Mouse (Mus musculus) hindbrain, postnatal 0 days (tissue): ENCODE results near the gene Lpcat2. TPM values are rescaled to one million over a fixed set of nuclear protein-coding genes. Genes with fewer than 3 reads are reported as not detected.

Source experiments
- ATAC-seq: fragments of 200-750 bp; cut with Nextera tagmentation; 2 replicates; pipeline ENCODE4 v1.8.0; 2017; ENCODE audit warnings: mild to moderate bottlenecking, moderate TSS enrichment, moderate library complexity
- DNase-seq: peaks from one replicate; pipeline ENCODE4 v3.0.0-alpha.2; 2015; ENCODE audit warnings: low spot score
- H3K27ac ChIP-seq: fragments of 300-500 bp; sonication (generic); 2 replicates; pipeline ENCODE4 v1.5.1; 2014; ENCODE audit warnings: mild to moderate bottlenecking
- H3K27me3 ChIP-seq: fragments of 300-500 bp; sonication (generic); 2 replicates; pipeline ENCODE4 v1.6.1; 2014; ENCODE audit warnings: low read length, mixed read lengths; ENCODE audit not compliant: insufficient read depth
- H3K36me3 ChIP-seq: fragments of 300-500 bp; sonication (generic); 2 replicates; pipeline ENCODE4 v1.6.1; 2014; ENCODE audit warnings: low read length, mixed read lengths; ENCODE audit not compliant: insufficient read depth
- H3K4me1 ChIP-seq: fragments of 300-500 bp; sonication (generic); 2 replicates; pipeline ENCODE4 v1.6.1; 2014; ENCODE audit warnings: antibody characterized with exemption, low read length, mixed read lengths; ENCODE audit not compliant: insufficient read depth
- H3K4me2 ChIP-seq: fragments of 300-500 bp; sonication (generic); 2 replicates; pipeline ENCODE4 v1.6.1; 2014; ENCODE audit warnings: low read depth, mild to moderate bottlenecking, low read length, moderate library complexity, mixed read lengths
- H3K4me3 ChIP-seq: fragments of 300-500 bp; sonication (generic); 2 replicates; pipeline ENCODE4 v1.5.1; 2014; ENCODE audit warnings: low read length
- H3K9ac ChIP-seq: fragments of 300-500 bp; sonication (generic); replicated peaks from 2 replicates; pipeline ENCODE4 v1.6.1; 2014; ENCODE audit warnings: mild to moderate bottlenecking, low read length, moderate library complexity, mixed read lengths
- H3K9me3 ChIP-seq: fragments of 300-500 bp; sonication (generic); 2 replicates; pipeline ENCODE4 v1.6.1; 2016; ENCODE audit warnings: low read length, mixed read lengths
- CTCF ChIP-seq: IDR thresholded peaks from 2 replicates; pipeline ENCODE4 v1.5.1; 2016; ENCODE audit warnings: antibody characterized with exemption, control low read depth, low read depth
- WGBS: fragments of 180-500 bp; shearing (Covaris S2); extraction: QIAGEN DNeasy Blood & Tissue Kit; methylation state at CpG from one replicate; pipeline ENCODE4 v1.1.7; 2014; 5-methylcytosine and 5-hydroxymethylcytosine counted together
- polyA plus RNA-seq: library from polyadenylated mRNA; unstranded; fragments of >200 nt; fragmentation: Nextera tagmentation; extraction: Ambion mirVana; gene quantifications from 2 replicates; pipeline ENCODE4 v1.2.1, GENCODE M21; 2015
- total RNA-seq: library from RNA; depleted of rRNA; stranded (reverse); fragments of >200 nt; gene quantifications from 2 replicates; pipeline ENCODE4 v1.2.3, GENCODE M21; 2014

Gene Lpcat2
- total and polyA plus RNA-seq, 2 experiments from 2014 or later = 10.9 to 12.7 TPM

DNA sequence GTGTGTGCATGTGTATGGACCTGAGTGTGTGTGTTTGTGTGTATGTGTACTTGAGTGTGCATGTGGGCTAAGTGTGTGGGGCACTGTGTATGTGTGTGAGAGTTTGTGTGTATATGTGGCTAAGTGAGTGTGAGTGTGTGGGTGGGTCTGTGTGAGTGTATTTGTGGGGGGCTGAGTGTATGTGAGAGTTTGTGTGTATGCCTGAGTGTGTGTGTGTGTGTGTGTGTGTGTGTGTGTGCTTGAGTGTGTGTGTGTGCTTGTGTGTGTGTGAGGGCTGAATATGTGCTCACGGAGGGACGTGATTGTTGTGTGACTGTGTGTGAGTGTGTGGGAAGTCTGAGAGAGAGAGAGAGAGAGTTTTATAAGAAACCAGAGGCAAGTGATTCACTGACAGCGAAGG lies 3.8 kb upstream of the Lpcat2 start:
- H3K27me3 ChIP-seq = no peaks in the 10 kb centered on the region; the same call in none of the 2 replicates
- ATAC-seq (no peak), DNase-seq (no peak)
- no peak for TF ChIP-seq CTCF
- H3K4me1 ChIP-seq = peaks cover 22% of the 10 kb centered on the region
- H3K9me3 ChIP-seq = no peaks in the 10 kb centered on the region
- no peak overlapping the region for H3K27ac ChIP-seq
- H3K9ac ChIP-seq = no peak overlapping the region
- no peak overlapping the region for H3K4me3 ChIP-seq
- H3K36me3 ChIP-seq = no peaks in the 10 kb centered on the region
- 89% methylated on average over 3 of the region's 3 CpGs for WGBS
- H3K4me2 ChIP-seq = no peak overlapping the region

DNA sequence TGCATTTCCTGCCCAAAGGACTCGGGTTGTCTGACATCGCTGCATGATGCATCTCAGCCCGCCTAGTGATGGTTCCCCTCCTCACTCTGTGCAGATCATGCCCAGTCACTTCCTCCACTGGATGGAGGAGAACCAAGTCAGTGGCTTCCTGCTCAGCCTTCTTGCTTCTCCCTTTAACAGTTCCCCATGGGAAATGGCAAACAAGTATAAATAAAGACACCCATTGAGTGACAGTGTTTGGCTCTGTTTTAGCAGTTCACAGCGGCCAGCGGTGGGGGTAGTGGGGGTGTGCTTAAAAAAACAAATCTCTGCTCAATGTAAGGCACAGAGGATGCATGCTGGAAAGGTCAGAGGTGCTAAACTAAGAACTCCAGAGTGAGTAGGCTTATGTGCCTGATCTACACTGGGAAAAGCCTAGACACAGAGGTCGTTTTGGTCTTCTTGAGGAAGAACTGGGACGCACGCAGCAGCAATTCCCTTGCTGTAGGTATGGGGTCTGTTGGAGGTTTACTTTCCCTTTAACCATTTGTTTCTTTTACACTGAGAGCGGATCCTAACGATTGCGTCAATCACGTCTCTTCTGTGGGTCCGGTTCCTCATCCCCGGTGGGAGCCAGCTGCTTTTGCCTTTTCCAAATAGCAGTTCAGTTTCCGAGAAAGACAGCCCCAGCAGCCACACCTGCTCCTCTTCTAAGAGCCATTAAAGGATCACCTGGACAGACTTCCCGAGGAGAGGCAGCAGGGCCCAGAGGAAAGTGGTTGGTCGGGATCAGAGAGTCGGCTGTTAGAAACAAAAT lies 1.8 kb upstream of the Lpcat2 start:
- H3K9ac ChIP-seq = no peak overlapping the region
- no peak for ATAC-seq
- H3K4me3 ChIP-seq = no peak overlapping the region
- no peaks in the 10 kb centered on the region; the same call in 1 of the 2 replicates for H3K27me3 ChIP-seq
- H3K4me2 ChIP-seq = no peak overlapping the region
- no peaks in the 10 kb centered on the region for H3K36me3 ChIP-seq
- H3K27ac ChIP-seq = no peak overlapping the region
- no peaks in the 10 kb centered on the region for H3K9me3 ChIP-seq
- 49% methylated on average over 18 of the region's 18 CpGs for WGBS
- no peak for TF ChIP-seq CTCF
- H3K4me1 ChIP-seq = 0 out of 2 replicates have a peak, but pooled peaks cover 10% of the 10 kb centered on the region
- DNase-seq = no peak

DNA sequence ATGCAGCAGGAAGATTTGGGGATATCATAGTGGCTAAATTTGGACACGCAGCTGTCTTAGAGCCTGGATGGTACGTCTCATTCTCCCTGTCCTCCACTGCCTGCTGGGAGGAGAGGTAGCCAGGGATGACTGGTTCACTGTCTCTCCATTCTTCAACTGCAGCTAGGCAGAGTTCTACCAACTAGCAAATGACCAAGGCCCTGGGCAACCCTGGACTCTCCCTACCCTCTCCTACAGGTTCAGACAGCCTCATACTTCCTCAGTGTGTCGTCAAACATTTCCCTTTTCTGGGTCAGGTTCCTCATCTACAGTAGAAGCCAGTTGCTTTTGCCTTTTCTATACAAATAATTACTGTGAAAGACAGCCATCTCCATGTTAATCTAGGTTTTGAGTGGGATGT lies 466 bp upstream of the Lpcat2 start:
- 82% methylated on average over 3 of the region's 3 CpGs for WGBS
- no peak for DNase-seq
- H3K4me1 ChIP-seq = 0 out of 2 replicates have a peak, but pooled peaks cover 6% of the 10 kb centered on the region
- no peaks in the 10 kb centered on the region for H3K9me3 ChIP-seq
- no peak overlapping the region for H3K9ac ChIP-seq
- peak overlapping the region; percentile 61; the same call in 1 of the 2 replicates for H3K4me3 ChIP-seq
- peak overlapping the region; percentile 69 for H3K4me2 ChIP-seq
- no peaks in the 10 kb centered on the region; the same call in 1 of the 2 replicates for H3K27me3 ChIP-seq
- no peaks in the 10 kb centered on the region for H3K36me3 ChIP-seq
- ATAC-seq = no peak
- TF ChIP-seq CTCF = no peak
- H3K27ac ChIP-seq = no peak overlapping the region

DNA sequence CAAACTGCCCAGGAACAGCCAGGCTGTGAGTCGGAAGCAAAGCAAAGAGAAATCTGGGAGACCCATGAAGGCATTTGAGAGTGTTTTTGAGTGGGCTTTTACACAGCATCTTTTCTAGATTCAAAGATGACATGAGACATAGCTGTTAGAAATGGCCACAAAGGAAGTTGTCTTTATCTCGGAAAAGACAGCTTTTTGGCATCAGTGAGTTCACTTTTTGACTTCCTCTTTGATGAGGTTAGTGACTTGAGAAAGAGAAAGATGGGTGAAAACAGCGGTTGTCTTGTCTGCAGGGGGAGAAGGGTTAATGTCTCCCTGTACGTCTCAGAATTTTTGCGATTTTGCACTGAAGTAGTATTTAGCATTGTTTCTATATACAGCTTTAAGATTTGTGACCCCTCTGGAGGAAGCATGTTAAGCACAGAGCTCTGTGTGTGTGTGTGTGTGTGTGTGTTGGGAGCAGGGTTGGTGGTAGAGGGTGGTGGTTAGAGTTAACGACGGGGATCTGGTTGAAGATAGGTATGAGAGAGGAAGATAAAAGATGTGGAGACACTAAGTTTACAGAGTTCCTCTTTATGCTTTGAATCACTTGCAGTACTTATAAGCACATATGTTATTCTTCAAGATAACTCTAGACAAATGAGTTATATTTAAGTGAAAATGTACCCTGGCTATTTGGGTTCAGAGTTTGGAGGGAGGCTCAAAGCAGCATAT lies 1.3 kb downstream of the Lpcat2 start:
- DNase-seq (no peak), ATAC-seq (no peak)
- Histone ChIP-seq H3K27ac (no peak overlapping the region), H3K27me3 (no peaks in the 10 kb centered on the region; the same call in 1 of the 2 replicates), H3K4me2 (peak overlapping the region; percentile 69), H3K36me3 (no peaks in the 10 kb centered on the region), H3K9ac (no peak overlapping the region), H3K9me3 (no peaks in the 10 kb centered on the region), H3K4me1 (0 out of 2 replicates have a peak, but pooled peaks cover 3% of the 10 kb centered on the region), H3K4me3 (peak overlapping the region; percentile 61)
- WGBS = 91% methylated on average over 7 of the region's 7 CpGs
- no peak for TF ChIP-seq CTCF

DNA sequence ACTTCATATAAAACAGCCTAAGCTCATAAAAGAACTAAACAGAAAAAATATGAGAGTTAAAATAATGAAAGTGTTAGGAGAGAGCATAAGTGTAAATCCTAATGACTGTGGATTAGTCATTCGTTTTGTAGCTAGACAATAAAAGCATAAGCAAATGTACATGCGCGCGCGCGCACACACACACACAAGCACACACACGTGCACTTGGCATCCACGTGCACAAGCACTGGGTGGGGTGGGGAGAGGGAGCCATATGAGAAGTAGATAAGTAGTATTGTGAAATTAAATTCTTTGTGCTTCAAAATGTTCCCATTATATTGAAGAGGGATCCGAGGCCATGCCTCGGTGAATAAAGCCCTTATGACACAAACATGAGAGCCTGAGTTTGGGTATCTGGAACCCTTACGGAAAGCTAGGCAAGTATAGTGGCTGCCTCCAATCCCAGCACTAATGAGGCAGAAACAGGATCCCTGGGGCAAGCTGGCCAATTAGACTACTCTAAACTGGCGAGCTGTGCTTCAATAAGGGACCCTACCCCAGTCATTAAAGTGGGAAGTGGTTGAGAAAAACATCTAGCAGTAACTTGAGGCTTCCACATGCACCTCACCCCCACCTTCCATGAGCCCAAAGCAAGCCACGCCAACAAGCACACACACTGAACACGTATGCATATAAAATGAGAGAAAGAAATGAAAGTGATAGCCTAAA lies 3.5 kb downstream of the Lpcat2 start:
- no peak overlapping the region for H3K9ac ChIP-seq
- DNase-seq (no peak), ATAC-seq (no peak)
- no peak for TF ChIP-seq CTCF
- H3K36me3 ChIP-seq = no peaks in the 10 kb centered on the region
- H3K27me3 ChIP-seq = no peaks in the 10 kb centered on the region; the same call in 1 of the 2 replicates
- WGBS = 83% methylated on average over 14 of the region's 14 CpGs
- H3K27ac ChIP-seq = no peak overlapping the region
- H3K9me3 ChIP-seq = no peaks in the 10 kb centered on the region
- H3K4me2 ChIP-seq = no peak overlapping the region
- no peaks in the 10 kb centered on the region for H3K4me1 ChIP-seq
- no peak overlapping the region for H3K4me3 ChIP-seq

DNA sequence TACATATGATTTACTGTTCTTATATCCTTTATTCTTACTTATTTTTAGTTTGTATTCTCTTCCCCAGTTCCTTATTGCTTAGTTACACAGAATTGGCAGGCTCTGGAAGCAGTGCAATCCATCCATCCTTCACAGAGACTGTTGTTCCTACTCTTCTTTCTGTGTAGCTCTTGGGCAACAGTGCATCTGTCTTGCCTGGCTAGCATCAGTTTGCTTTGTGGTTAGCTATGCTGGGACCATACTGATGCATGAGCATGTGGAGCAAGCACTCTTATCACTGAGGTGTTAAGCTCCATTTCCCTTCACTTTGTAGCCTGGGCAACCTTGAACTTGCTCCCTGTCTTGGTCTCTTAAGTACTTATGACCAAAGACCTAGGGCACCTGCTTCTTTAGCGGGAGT lies 6.8 kb downstream of the Lpcat2 start:
- DNase-seq = no peak
- 93% methylated on average over 1 of the region's 1 CpGs for WGBS

More for the DNA sequence above, 6.8 kb downstream of the Lpcat2 start:
- Histone ChIP-seq H3K4me2 (no peak overlapping the region), H3K4me3 (no peak overlapping the region), H3K4me1 (no peaks in the 10 kb centered on the region), H3K36me3 (no peaks in the 10 kb centered on the region), H3K9ac (no peak overlapping the region), H3K27me3 (no peaks in the 10 kb centered on the region), H3K9me3 (no peaks in the 10 kb centered on the region), H3K27ac (no peak overlapping the region)
- ATAC-seq = no peak
- no peak for TF ChIP-seq CTCF
